Mouse (Mus musculus) lung, postnatal 0 days (tissue): ENCODE measurements around the gene Tmem150c. TPM values are rescaled to one million over a fixed set of nuclear protein-coding genes. Genes with fewer than 3 reads are reported as not detected.
A peak's percentile ranks its signal among the peaks of the same experiment; 100 is the strongest.

ENCODE experiments used
- ATAC-seq: fragments of 200-750 bp; cut with Nextera tagmentation; 2 replicates; pipeline ENCODE4 v1.8.0; 2017; ENCODE audit warnings: moderate library complexity
- DNase-seq: peaks from one replicate; pipeline ENCODE4 v3.0.0-alpha.2; 2016; ENCODE audit warnings: low spot score
- H3K27ac ChIP-seq: fragments of 300-500 bp; sonication (generic); 2 replicates; pipeline ENCODE4 v1.5.1; 2014; ENCODE audit warnings: antibody characterized with exemption, mild to moderate bottlenecking, low read length, mixed read lengths
- H3K27me3 ChIP-seq: fragments of 300-500 bp; sonication (generic); replicated peaks from 2 replicates; pipeline ENCODE4 v1.6.1; 2014; ENCODE audit warnings: low read length, mixed read lengths; ENCODE audit not compliant: insufficient read depth
- H3K36me3 ChIP-seq: fragments of 300-500 bp; sonication (generic); 2 replicates; pipeline ENCODE4 v1.6.1; 2014; ENCODE audit warnings: low read length, mixed read lengths; ENCODE audit not compliant: insufficient read depth
- H3K4me1 ChIP-seq: fragments of 300-500 bp; sonication (generic); 2 replicates; pipeline ENCODE4 v1.6.1; 2014; ENCODE audit warnings: antibody characterized with exemption, low read depth, low read length, mixed read lengths; ENCODE audit not compliant: insufficient read depth
- H3K4me2 ChIP-seq: fragments of 300-500 bp; sonication (generic); replicated peaks from 2 replicates; pipeline ENCODE4 v1.6.1; 2014; ENCODE audit warnings: low read depth, mild to moderate bottlenecking, low read length, moderate library complexity, mixed read lengths
- H3K4me3 ChIP-seq: fragments of 300-500 bp; sonication (generic); 2 replicates; pipeline ENCODE4 v1.5.1; 2014; ENCODE audit warnings: low read depth, low read length
- H3K9ac ChIP-seq: fragments of 300-500 bp; sonication (generic); replicated peaks from 2 replicates; pipeline ENCODE4 v1.6.1; 2014; ENCODE audit warnings: low read depth, mild to moderate bottlenecking
- H3K9me3 ChIP-seq: fragments of 300-500 bp; sonication (generic); 2 replicates; pipeline ENCODE4 v1.6.1; 2016; ENCODE audit warnings: low read length, mixed read lengths
- CTCF ChIP-seq: IDR thresholded peaks from 2 replicates; pipeline ENCODE4 v1.5.1; 2016; ENCODE audit warnings: antibody characterized with exemption, mild to moderate bottlenecking
- EP300 ChIP-seq: IDR thresholded peaks from 2 replicates; pipeline ENCODE4 v1.6.1; 2016; ENCODE audit warnings: antibody characterized with exemption, mild to moderate bottlenecking, control low read depth
- WGBS: fragments of 180-500 bp; shearing (Covaris S2); extraction: QIAGEN DNeasy Blood & Tissue Kit; methylation state at CpG from one replicate; pipeline ENCODE4 v1.1.7; 2014; 5-methylcytosine and 5-hydroxymethylcytosine counted together
- polyA plus RNA-seq: library from polyadenylated mRNA; unstranded; fragments of >200 nt; fragmentation: Nextera tagmentation; extraction: Ambion mirVana; gene quantifications from 2 replicates; pipeline ENCODE4 v1.2.1, GENCODE M21; 2015

Gene Tmem150c
- polyA plus RNA-seq, 1 experiment from 2014 or later, result 5.4 TPM

DNA sequence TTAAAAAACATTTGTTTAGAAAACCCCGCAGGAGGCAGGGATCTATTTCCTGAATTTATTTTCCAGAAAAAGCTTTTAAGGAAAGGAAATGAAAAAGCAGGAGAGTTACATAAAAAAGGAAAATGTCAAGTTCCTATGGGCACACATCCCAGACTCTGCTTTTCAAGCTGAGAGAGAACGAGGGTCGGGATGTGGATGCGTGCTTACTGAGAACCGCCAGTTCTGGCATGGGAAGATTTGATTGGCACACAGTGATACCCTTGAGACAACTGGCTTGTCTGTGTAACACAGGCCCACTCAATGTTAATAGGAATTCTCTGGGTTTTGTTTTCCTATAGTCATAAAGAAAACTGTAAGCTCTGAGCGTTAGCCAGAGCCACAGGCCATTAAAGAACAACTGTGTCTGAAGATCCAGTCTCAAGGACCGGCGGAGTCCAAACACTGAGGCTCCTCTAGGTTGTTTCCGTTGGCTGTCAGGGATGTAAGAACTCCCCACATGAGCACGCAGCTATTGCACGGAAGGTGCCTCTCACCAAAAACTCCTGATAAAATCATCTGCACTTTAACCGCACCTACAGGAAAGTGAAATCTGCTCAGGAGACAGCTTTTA lies 75.5 kb downstream of the Tmem150c start:
- WGBS, result 48% methylated on average over 12 of the region's 12 CpGs
- Histone ChIP-seq H3K4me2 (no peak overlapping the region), H3K36me3 (no peaks in the 10 kb centered on the region), H3K27ac (no peak overlapping the region), H3K27me3 (no peaks in the 10 kb centered on the region), H3K9me3 (no peaks in the 10 kb centered on the region), H3K4me3 (no peak overlapping the region), H3K9ac (no peak overlapping the region), H3K4me1 (no peaks in the 10 kb centered on the region)
- TF ChIP-seq EP300 (no peak), CTCF (no peak)
- DNase-seq (peak; percentile 18), ATAC-seq (no peak)

DNA sequence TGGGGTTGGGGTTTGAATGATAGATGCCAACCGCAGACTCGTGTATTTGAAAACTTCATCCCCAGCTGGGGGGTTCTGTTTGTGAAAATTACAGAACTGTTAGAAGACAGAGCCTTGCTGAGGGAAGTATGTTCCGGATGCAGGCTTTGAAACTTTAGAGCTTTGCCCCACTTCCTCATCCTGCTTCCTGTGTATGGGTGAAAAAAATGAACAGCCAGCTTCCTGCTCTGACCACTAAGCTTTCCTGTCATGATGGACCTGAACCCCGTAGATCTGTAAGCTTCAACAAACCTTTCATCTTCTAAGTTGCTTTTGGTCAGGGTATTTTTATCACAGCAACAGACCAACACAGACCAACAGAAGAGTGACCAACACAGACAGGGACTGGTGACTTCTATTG lies 77.6 kb downstream of the Tmem150c start:
- TF ChIP-seq CTCF (no peak), EP300 (no peak)
- ATAC-seq, result no peak

DNA sequence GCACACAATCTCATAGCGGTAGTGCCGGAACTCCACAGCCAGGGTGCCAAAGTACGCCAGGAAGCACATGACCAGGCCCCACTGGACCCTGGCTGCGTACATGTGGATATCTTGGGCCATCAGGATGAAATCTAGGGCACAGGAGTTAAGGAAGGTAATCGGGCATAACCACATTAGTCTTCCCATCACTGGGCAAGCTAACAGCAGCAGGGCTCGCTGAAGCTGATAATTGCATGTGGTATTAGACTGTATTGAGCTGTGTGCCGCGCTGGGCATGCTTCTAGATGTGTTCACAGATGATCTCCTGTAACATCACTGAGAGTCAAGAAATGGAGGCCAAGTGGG lies 79.7 kb downstream of the Tmem150c start:
- ATAC-seq (no peak), DNase-seq (no peak)
- H3K4me3 ChIP-seq, result no peak overlapping the region
- no peaks in the 10 kb centered on the region for H3K9me3 ChIP-seq
- H3K4me1 ChIP-seq, result no peaks in the 10 kb centered on the region
- no peak overlapping the region for H3K9ac ChIP-seq
- no peaks in the 10 kb centered on the region for H3K27me3 ChIP-seq
- no peak overlapping the region; the same call in 1 of the 2 replicates for H3K4me2 ChIP-seq
- WGBS, result 75% methylated on average over 8 of the region's 8 CpGs
- no peak overlapping the region for H3K27ac ChIP-seq
- TF ChIP-seq EP300 (no peak), CTCF (no peak)
- H3K36me3 ChIP-seq, result no peaks in the 10 kb centered on the region

More for the DNA sequence above, 77.6 kb downstream of the Tmem150c start:
- no peaks in the 10 kb centered on the region for H3K36me3 ChIP-seq
- no peak for DNase-seq
- no peaks in the 10 kb centered on the region for H3K9me3 ChIP-seq
- no peak overlapping the region for H3K9ac ChIP-seq
- H3K4me2 ChIP-seq, result no peak overlapping the region
- no peak overlapping the region for H3K27ac ChIP-seq
- no peaks in the 10 kb centered on the region for H3K27me3 ChIP-seq
- WGBS, result 71% methylated on average over 4 of the region's 4 CpGs
- H3K4me3 ChIP-seq, result no peak overlapping the region
- no peaks in the 10 kb centered on the region for H3K4me1 ChIP-seq

DNA sequence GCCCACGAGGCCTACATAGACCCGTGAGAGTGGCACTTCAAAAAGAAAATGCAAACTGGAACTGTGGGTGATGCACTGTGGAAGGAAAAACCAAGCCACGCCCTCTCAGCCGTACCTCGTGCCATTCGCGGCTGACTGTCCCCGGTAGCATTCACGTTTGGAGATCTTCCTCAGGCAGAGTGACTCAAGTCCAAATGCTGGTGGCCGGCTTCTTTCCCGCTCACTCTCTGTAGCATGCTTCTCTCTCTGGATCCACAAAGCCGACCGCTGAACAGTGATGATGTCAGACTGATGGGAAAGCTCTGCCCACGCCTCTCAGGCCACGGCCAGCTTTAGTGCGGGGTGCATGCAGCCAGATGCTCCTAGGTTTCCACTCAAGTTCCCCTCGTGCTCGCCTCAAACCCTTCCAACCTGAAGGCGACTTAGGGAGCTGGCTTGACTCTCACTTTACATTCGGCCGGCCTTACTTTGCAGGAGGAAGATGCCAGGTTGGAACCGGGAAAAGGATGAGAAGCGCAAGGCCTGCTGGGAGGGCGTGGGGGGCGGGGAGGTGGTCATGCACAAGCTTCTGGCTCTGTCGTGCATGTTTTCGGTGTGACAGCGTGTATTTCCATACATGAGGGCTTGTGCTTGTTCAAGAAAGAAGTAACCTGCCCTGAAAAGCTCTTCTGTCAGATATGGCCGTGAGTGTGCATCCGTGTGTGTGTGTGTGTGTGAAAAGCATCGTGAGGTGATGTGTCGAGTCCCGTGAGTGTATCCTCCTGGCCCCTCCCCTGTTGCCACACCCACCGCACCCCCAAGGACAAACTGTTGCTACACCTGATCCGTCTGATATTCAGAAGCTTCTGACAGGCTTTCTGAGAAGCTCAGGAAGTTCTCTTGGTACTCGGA lies 80.3 kb downstream of the Tmem150c start:
- no peak overlapping the region for H3K27ac ChIP-seq
- H3K4me1 ChIP-seq, result no peaks in the 10 kb centered on the region
- peak overlapping the region; percentile 15; the same call in 1 of the 2 replicates for H3K4me3 ChIP-seq
- H3K36me3 ChIP-seq, result no peaks in the 10 kb centered on the region
- H3K9ac ChIP-seq, result no peak overlapping the region
- H3K9me3 ChIP-seq, result no peaks in the 10 kb centered on the region
- TF ChIP-seq EP300 (no peak), CTCF (no peak)
- H3K4me2 ChIP-seq, result peak overlapping the region; percentile 50
- DNase-seq (peak; percentile 33), ATAC-seq (peak; percentile 26)
- H3K27me3 ChIP-seq, result no peaks in the 10 kb centered on the region
- WGBS, result 25% methylated on average over 36 of the region's 36 CpGs

DNA sequence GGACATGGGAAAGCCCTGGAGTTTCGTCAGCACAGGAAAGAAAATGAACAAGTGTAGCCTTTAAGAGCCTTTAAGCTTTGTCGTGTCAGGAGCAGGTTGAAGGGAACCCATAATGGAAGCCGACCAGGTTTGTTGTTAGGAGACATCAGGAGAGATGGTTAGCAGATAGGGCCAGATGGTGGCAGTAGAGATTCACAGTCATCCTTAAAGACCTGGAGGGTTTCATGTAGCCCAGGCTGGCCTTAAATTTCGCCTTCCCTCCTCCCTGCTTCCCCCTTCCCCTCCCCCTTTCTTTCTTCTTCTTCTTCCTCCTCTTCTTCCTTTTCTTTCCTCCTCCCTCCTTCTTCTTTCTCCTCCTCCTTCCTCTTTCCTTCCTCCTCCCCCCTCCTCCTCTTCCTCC lies 85.0 kb downstream of the Tmem150c start:
- DNase-seq (no peak), ATAC-seq (no peak)
- no peaks in the 10 kb centered on the region for H3K9me3 ChIP-seq
- no peak for TF ChIP-seq EP300
- peak; percentile 55 for TF ChIP-seq CTCF
- no peak overlapping the region for H3K27ac ChIP-seq
- H3K4me3 ChIP-seq, result no peak overlapping the region
- WGBS, result 56% methylated on average over 4 of the region's 4 CpGs
- H3K9ac ChIP-seq, result no peak overlapping the region
- H3K36me3 ChIP-seq, result no peaks in the 10 kb centered on the region
- H3K27me3 ChIP-seq, result no peaks in the 10 kb centered on the region
- H3K4me2 ChIP-seq, result no peak overlapping the region
- H3K4me1 ChIP-seq, result no peaks in the 10 kb centered on the region

- no peaks in the 10 kb centered on the region for H3K27me3 ChIP-seq
- H3K4me3 ChIP-seq, result no peak overlapping the region
- WGBS, result 63% methylated on average over 9 of the region's 9 CpGs
- ATAC-seq (no peak), DNase-seq (no peak)
- H3K4me1 ChIP-seq, result no peaks in the 10 kb centered on the region
- H3K36me3 ChIP-seq, result no peaks in the 10 kb centered on the region
- TF ChIP-seq EP300 (no peak), CTCF (no peak)
- H3K9ac ChIP-seq, result no peak overlapping the region
- H3K27ac ChIP-seq, result no peak overlapping the region
- H3K9me3 ChIP-seq, result no peaks in the 10 kb centered on the region
- no peak overlapping the region for H3K4me2 ChIP-seq
Observed at GRCm38 (mm10) chr5:100072557-100072956, 87.1 kb downstream of the Tmem150c start.
